22 mouse cellular contexts compared by ENCODE assay signal in the genomic region with DNA sequence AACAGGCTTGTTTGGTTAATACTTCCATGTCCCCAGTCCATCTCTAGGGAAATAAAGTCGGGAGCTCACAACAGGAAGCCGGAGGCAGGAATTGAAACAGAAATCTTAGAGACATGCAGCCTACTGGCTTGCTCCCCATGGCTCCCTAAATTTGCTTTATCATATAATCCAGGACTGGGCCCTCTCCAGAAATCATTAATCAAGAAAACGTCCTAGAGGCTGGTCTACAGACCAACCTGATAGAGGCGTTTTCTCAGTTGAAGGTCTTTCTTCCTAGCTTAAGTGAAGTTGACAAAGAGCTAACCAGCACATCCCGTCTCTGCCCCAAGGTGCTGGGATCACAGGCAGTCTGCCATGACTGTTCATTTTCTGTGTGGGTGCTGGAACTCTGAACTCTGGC.
"Had no signal": no experiment of that assay in that cellular context is flagged by ENCODE, and none has a peak within 500 bp of the region (broad histone marks: within the 10 kb centered on the region; RNA-seq: fewer than 3 reads in every experiment).

No protein-coding gene starts in this region.

- H3K4me1 ChIP-seq: midbrain, embryonic 12.5 days had no signal

- DNase-seq: lung, adult 2 months; lung, postnatal 14 days; lung, postnatal 36 days; midbrain, embryonic 14.5 days; retina, postnatal 1 day; right cerebral cortex, adult 18-20 months; right cerebral cortex, postnatal 25 days; right cerebral cortex, postnatal 4 days; spleen, adult 18-20 months; thymus, adult 18-20 months; thymus, postnatal 14 days; thymus, postnatal 36 days had no signal

- H3K36me3 ChIP-seq: lung, embryonic 15.5 days; midbrain, embryonic 10.5 days; midbrain, embryonic 12.5 days; neural tube, embryonic 13.5 days; neural tube, embryonic 15.5 days had no signal

- H3K4me3 ChIP-seq: lung, embryonic 15.5 days; megakaryocyte, embryonic 14.5 days; midbrain, embryonic 10.5 days; midbrain, embryonic 12.5 days; myocyte; neural tube, embryonic 13.5 days; neural tube, embryonic 15.5 days had no signal

- H3K27me3 ChIP-seq: lung, embryonic 15.5 days; megakaryocyte, embryonic 14.5 days; midbrain, embryonic 12.5 days; neural tube, embryonic 13.5 days; neural tube, embryonic 15.5 days had no signal

- H3K4me2 ChIP-seq: lung, embryonic 15.5 days; midbrain, embryonic 12.5 days; neural tube, embryonic 13.5 days; neural tube, embryonic 15.5 days had no signal

- H3K9me3 ChIP-seq: lung, embryonic 15.5 days; megakaryocyte, embryonic 14.5 days; midbrain, embryonic 10.5 days; midbrain, embryonic 12.5 days; neural tube, embryonic 13.5 days; neural tube, embryonic 15.5 days had no signal

- ATAC-seq: lung, postnatal 0 days; midbrain, embryonic 16.5 days had no signal

- H3K27ac ChIP-seq: lung, embryonic 15.5 days; macrophage; midbrain, embryonic 10.5 days; midbrain, embryonic 12.5 days; neural tube, embryonic 13.5 days; neural tube, embryonic 15.5 days had no signal

- H3K9ac ChIP-seq: lung, embryonic 15.5 days; midbrain, embryonic 12.5 days; neural tube, embryonic 13.5 days; neural tube, embryonic 15.5 days had no signal
